Mouse (Mus musculus): Measurements from ENCODE around the gene Rpl9-ps6.

DNA sequence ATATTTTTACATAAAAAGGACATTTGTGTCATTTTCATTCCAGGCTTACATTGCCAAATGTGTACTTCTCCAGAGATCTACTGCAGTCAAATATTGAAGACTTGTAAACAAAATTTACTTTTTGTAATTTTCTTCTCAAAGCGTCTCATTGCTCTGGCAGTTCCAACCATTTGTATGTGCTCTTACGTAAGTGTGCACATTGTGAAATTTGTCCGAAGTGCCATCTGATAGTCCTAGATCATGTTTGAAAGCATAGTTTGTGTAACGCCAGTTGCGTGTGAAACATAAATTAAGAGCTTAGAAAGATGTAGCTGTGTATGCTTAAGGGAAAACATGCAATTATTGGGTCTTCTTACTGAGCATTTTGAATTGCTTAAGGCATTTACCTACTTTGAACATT is 40.1 kb upstream of the Rpl9-ps6 start:
- no peak for TF ChIP-seq CTCF (IDR thresholded peaks at IDR 0.05; ENCODE audit: borderline replicate concordance, extremely low read depth, insufficient read depth, insufficient read length)
- TF ChIP-seq POLR2A (IDR thresholded peaks at IDR 0.05; ENCODE audit: borderline replicate concordance, extremely low read depth, insufficient read depth, insufficient read length, poor library complexity, severe bottlenecking) = no peak

Measured in brain, embryonic 14.5 days (tissue).